Mouse (Mus musculus) limb, embryonic 14.5 days (tissue): ENCODE measurements around the gene Arhgap21. TPM values are rescaled to one million over a fixed set of nuclear protein-coding genes. Genes with fewer than 3 reads are reported as not detected.

ENCODE experiments used
- ATAC-seq: fragments of 200-750 bp; cut with Nextera tagmentation; 2 replicates; pipeline ENCODE4 v1.8.0; 2017; ENCODE audit warnings: low read depth, moderate number of reproducible peaks, moderate TSS enrichment; ENCODE audit not compliant: low FRiP score
- DNase-seq: peaks from one replicate; pipeline ENCODE4 v3.0.0-alpha.2; 2015; ENCODE audit warnings: low spot score
- H3K27ac ChIP-seq: fragments of 300-500 bp; sonication (generic); replicated peaks from 2 replicates; pipeline ENCODE4 v1.5.1; 2014; ENCODE audit warnings: low read depth, mild to moderate bottlenecking, low read length, moderate library complexity, mixed read lengths
- H3K27me3 ChIP-seq: fragments of 300-500 bp; sonication (generic); 2 replicates; pipeline ENCODE4 v1.6.1; 2014; ENCODE audit warnings: low read length, mixed read lengths; ENCODE audit not compliant: control insufficient read depth, insufficient read depth
- H3K36me3 ChIP-seq: fragments of 300-500 bp; sonication (generic); 2 replicates; pipeline ENCODE4 v1.6.1; 2014; ENCODE audit warnings: mild to moderate bottlenecking, low read length, moderate library complexity, mixed read lengths; ENCODE audit not compliant: control insufficient read depth, insufficient read depth
- H3K4me1 ChIP-seq: fragments of 300-500 bp; sonication (generic); 2 replicates; pipeline ENCODE4 v1.6.1; 2014; ENCODE audit warnings: antibody characterized with exemption, low read length, mixed read lengths; ENCODE audit not compliant: control insufficient read depth, insufficient read depth
- H3K4me2 ChIP-seq: fragments of 300-500 bp; sonication (generic); replicated peaks from 2 replicates; pipeline ENCODE4 v1.6.1; 2014; ENCODE audit warnings: low read depth, mild to moderate bottlenecking, low read length, moderate library complexity; ENCODE audit not compliant: severe bottlenecking
- H3K4me3 ChIP-seq: fragments of 300-500 bp; sonication (generic); replicated peaks from 2 replicates; pipeline ENCODE4 v1.5.1; 2014; ENCODE audit warnings: low read length
- H3K9ac ChIP-seq: fragments of 300-500 bp; sonication (generic); 2 replicates; pipeline ENCODE4 v1.6.1; 2014; ENCODE audit warnings: mild to moderate bottlenecking, low read depth, low read length, moderate library complexity; ENCODE audit not compliant: severe bottlenecking
- H3K9me3 ChIP-seq: fragments of 300-500 bp; sonication (generic); 2 replicates; pipeline ENCODE4 v1.6.1; 2016; ENCODE audit warnings: low read length; ENCODE audit not compliant: control insufficient read depth
- POLR2A ChIP-seq: fragments of 200-500 bp; IDR thresholded peaks from 2 replicates; pipeline ENCODE4 v1.8.0; 2012; ENCODE audit warnings: inconsistent platforms, mild to moderate bottlenecking, moderate library complexity, borderline replicate concordance; ENCODE audit not compliant: insufficient read depth, insufficient read length; ENCODE audit errors: extremely low read depth
- WGBS: fragments of 180-500 bp; shearing (Covaris S2); extraction: QIAGEN DNeasy Blood & Tissue Kit; methylation state at CpG from one replicate; pipeline ENCODE4 v1.1.7; 2014; 5-methylcytosine and 5-hydroxymethylcytosine counted together
- polyA plus RNA-seq, 2 experiments: library from polyadenylated mRNA; depleted of rRNA in 1 of 2; stranded (reverse) in 1 of 2; unstranded in 1 of 2; fragments of >200 nt; fragmentation: Nextera tagmentation in 1 of 2; extraction: Ambion mirVana in 1 of 2; gene quantifications; 2 replicates each; pipeline versions ENCODE4 v1.2.1 to v1.2.3; 2012 to 2014

Gene Arhgap21
- polyA plus RNA-seq, 2 experiments: 19.6 to 29.2 TPM

GRCm38 (mm10) chr2:20913019-20913415 lies 55.7 kb downstream of the Arhgap21 start:
- Histone ChIP-seq H3K27me3 (no peaks in the 10 kb centered on the region), H3K9ac (no peak overlapping the region), H3K4me2 (no peak overlapping the region), H3K4me1 (no peaks in the 10 kb centered on the region), H3K9me3 (no peaks in the 10 kb centered on the region), H3K27ac (no peak overlapping the region), H3K36me3 (0 out of 2 replicates have a peak, but pooled peaks cover 3% of the 10 kb centered on the region), H3K4me3 (no peak overlapping the region)
- DNase-seq (no peak), ATAC-seq (no peak)
- 100% methylated on average over 1 of the region's 1 CpGs for WGBS
- TF ChIP-seq POLR2A: no peak

- WGBS: 78% methylated on average over 11 of the region's 11 CpGs
Measured at GRCm38 (mm10) chr2:20912348-20913018, 56.2 kb downstream of the Arhgap21 start.

GRCm38 (mm10) chr2:20910446-20910845 lies 58.2 kb downstream of the Arhgap21 start:
- no peaks in the 10 kb centered on the region for H3K27me3 ChIP-seq
- no peak overlapping the region for H3K27ac ChIP-seq
- WGBS: 95% methylated on average over 3 of the region's 3 CpGs
- no peaks in the 10 kb centered on the region for H3K4me1 ChIP-seq
- no peak for ATAC-seq
- no peak for TF ChIP-seq POLR2A
- no peak overlapping the region for H3K4me2 ChIP-seq
- H3K9ac ChIP-seq: no peak overlapping the region
- no peak overlapping the region for H3K4me3 ChIP-seq
- H3K9me3 ChIP-seq: no peaks in the 10 kb centered on the region
- 0 out of 2 replicates have a peak, but pooled peaks cover 3% of the 10 kb centered on the region for H3K36me3 ChIP-seq
- no peak for DNase-seq

More at GRCm38 (mm10) chr2:20912348-20913018, 56.2 kb downstream of the Arhgap21 start:
- Histone ChIP-seq H3K9ac (no peak overlapping the region), H3K4me1 (no peaks in the 10 kb centered on the region), H3K9me3 (no peaks in the 10 kb centered on the region), H3K27ac (no peak overlapping the region), H3K4me2 (no peak overlapping the region), H3K4me3 (no peak overlapping the region), H3K36me3 (0 out of 2 replicates have a peak, but pooled peaks cover 3% of the 10 kb centered on the region), H3K27me3 (no peaks in the 10 kb centered on the region)
- no peak for ATAC-seq
- TF ChIP-seq POLR2A: no peak
- DNase-seq: no peak

- no peak for TF ChIP-seq POLR2A
- Histone ChIP-seq H3K36me3 (0 out of 2 replicates have a peak, but pooled peaks cover 3% of the 10 kb centered on the region), H3K4me3 (no peak overlapping the region), H3K4me1 (no peaks in the 10 kb centered on the region), H3K27me3 (no peaks in the 10 kb centered on the region), H3K27ac (no peak overlapping the region), H3K9me3 (no peaks in the 10 kb centered on the region), H3K9ac (no peak overlapping the region), H3K4me2 (no peak overlapping the region)
- ATAC-seq: no peak
- no peak for DNase-seq
- 68% methylated on average over 7 of the region's 7 CpGs for WGBS
Measured at GRCm38 (mm10) chr2:20909404-20909803, 59.3 kb downstream of the Arhgap21 start.

- DNase-seq (no peak), ATAC-seq (no peak)
- H3K27me3 ChIP-seq: no peaks in the 10 kb centered on the region
- H3K27ac ChIP-seq: no peak overlapping the region
- no peak overlapping the region for H3K9ac ChIP-seq
- no peak for TF ChIP-seq POLR2A
- no peaks in the 10 kb centered on the region for H3K9me3 ChIP-seq
- WGBS: 84% methylated on average over 3 of the region's 3 CpGs
- no peak overlapping the region for H3K4me3 ChIP-seq
- 0 out of 2 replicates have a peak, but pooled peaks cover 3% of the 10 kb centered on the region for H3K36me3 ChIP-seq
- no peaks in the 10 kb centered on the region for H3K4me1 ChIP-seq
- no peak overlapping the region for H3K4me2 ChIP-seq
Measured at GRCm38 (mm10) chr2:20907291-20907690, 61.4 kb downstream of the Arhgap21 start.
